Mouse (Mus musculus) leukemia stem cell, adult 10-12 weeks (primary cell): ENCODE measurements around the gene Rbm18. TPM values are rescaled to one million over a fixed set of nuclear protein-coding genes. Genes with fewer than 3 reads are reported as not detected.

Source experiments
- polyA plus RNA-seq: library from polyadenylated mRNA; stranded (reverse); fragments of >175 nt; gene quantifications from 2 replicates; pipeline ENCODE4 v1.2.3, GENCODE M21; 2012; ENCODE audit warnings: low replicate concordance

The Rbm18 gene
- polyA plus RNA-seq = 2.3 and 4.0 TPM in 2 replicates

GRCm38 (mm10) chr2:36136300-36136941 lies at the start of gene Rbm18, which contains the start of gene Mrrf:
Rbm18 (minus strand) TSS chr2:36136773.
Mrrf (plus strand) TSS chr2:36136389.

GRCm38 (mm10) chr2:36104956-36105741 lies 31.4 kb downstream of the Rbm18 start, which contains the start of gene Lhx6:
Lhx6 (minus strand) TSS chr2:36105408.

Other genes starting within 250 kb of the Rbm18 start
- 0.39 and 1.1 TPM in 2 replicates for gene Ttll11, start 156.9 kb downstream of the Rbm18 start, polyA plus RNA-seq
- gene Ndufa8, start 87.4 kb downstream of the Rbm18 start, polyA plus RNA-seq = 24.1 and 42.4 TPM in 2 replicates
- not detected in 2 replicates for gene Morn5, start 87.3 kb downstream of the Rbm18 start, polyA plus RNA-seq
- 0.72 and 1.1 TPM in 2 replicates for gene Lhx6, start 31.4 kb downstream of the Rbm18 start, polyA plus RNA-seq
- gene Mrrf, start 384 bp downstream of the Rbm18 start, polyA plus RNA-seq = 1.3 and 3.5 TPM in 2 replicates
- 5.3 and 11.9 TPM in 2 replicates for gene Ptgs1, start 93.7 kb upstream of the Rbm18 start, polyA plus RNA-seq
- gene Olfr338, start 236.7 kb upstream of the Rbm18 start, polyA plus RNA-seq = 0.03 TPM in 1 of 2 replicates, not detected in the other